In genomic region chr2:82395426-82395825, GRCm38 (mm10) we compare ENCODE assay signal across 19 mouse cellular contexts.
DNase-seq lines count a peak whose midpoint lies in the region; ATAC-seq and TF ChIP-seq lines count a peak whose summit lies in the region.
"Had no signal": no experiment of that assay in that cellular context is flagged by ENCODE, and none has a peak within 500 bp of the region (broad histone marks: within the 10 kb centered on the region; RNA-seq: fewer than 3 reads in every experiment).

No protein-coding gene starts in this region.

- 27% methylated on average over 4 of the region's 4 CpGs for WGBS in hindbrain, postnatal 0 days
- 44% methylated on average over 4 of the region's 4 CpGs for WGBS in kidney, postnatal 0 days

- TF ChIP-seq CTCF in hindbrain, postnatal 0 days (IDR thresholded peaks at IDR 0.05; ENCODE audit: low read depth) = no peak
- TF ChIP-seq CTCF in kidney, postnatal 0 days (IDR thresholded peaks at IDR 0.05; ENCODE audit: low read depth) = no peak

- no peak overlapping the region for H3K4me3 ChIP-seq in hindbrain, postnatal 0 days (ENCODE audit: low read length)
- H3K4me3 ChIP-seq in kidney, postnatal 0 days (replicated peaks; ENCODE audit: low read depth, low read length) = no peak overlapping the region
- H3K4me3 ChIP-seq: forebrain, embryonic 15.5 days; heart, adult 2 months had no signal

- no peak overlapping the region for H3K4me2 ChIP-seq in hindbrain, postnatal 0 days (ENCODE audit: low read depth, low read length)
- no peak overlapping the region for H3K4me2 ChIP-seq in kidney, postnatal 0 days (ENCODE audit: low read length)
- H3K4me2 ChIP-seq: forebrain, embryonic 15.5 days had no signal

- peak; percentile 8 for DNase-seq in cerebellum, adult 9-10 months
- no peak for DNase-seq in cerebellum, postnatal 36 days
- DNase-seq in left cerebral cortex, postnatal 4 days = peak; percentile 26
- DNase-seq in left cerebral cortex, adult 11 months (ENCODE audit: low spot score) = no peak
- peak; percentile 60 for DNase-seq in hindbrain, postnatal 0 days (ENCODE audit: low spot score)
- no peak for DNase-seq in kidney, postnatal 0 days (ENCODE audit: low spot score)
- DNase-seq in right cerebral cortex, postnatal 14 days = no peak
- DNase-seq in yolk sac, embryonic 10.5 days (ENCODE audit: low spot score) = no peak
- DNase-seq: adrenal gland, postnatal 14 days; embryo, embryonic 11 days; gastrocnemius, postnatal 14 days; heart, adult 2 months; heart, postnatal 4 days; retina, postnatal 1 day; right cerebral cortex, postnatal 4 days had no signal

- intact Hi-C loops in left cerebral cortex, postnatal 4 days (cut with DNase I) = no loop called here

- no peaks in the 10 kb centered on the region for H3K27me3 ChIP-seq in hindbrain, postnatal 0 days (ENCODE audit: insufficient read depth, low read length)
- H3K27me3 ChIP-seq in kidney, postnatal 0 days (ENCODE audit: insufficient read depth, low read length) = no peaks in the 10 kb centered on the region
- H3K27me3 ChIP-seq: forebrain, embryonic 15.5 days; Patski had no signal

- H3K9me3 ChIP-seq in hindbrain, postnatal 0 days (ENCODE audit: low read length) = no peaks in the 10 kb centered on the region
- H3K9me3 ChIP-seq in kidney, postnatal 0 days (replicated peaks; ENCODE audit: low read length) = no peaks in the 10 kb centered on the region
- H3K9me3 ChIP-seq: forebrain, embryonic 15.5 days had no signal

- no peak overlapping the region for H3K9ac ChIP-seq in hindbrain, postnatal 0 days (replicated peaks; ENCODE audit: low read length)
- H3K9ac ChIP-seq in kidney, postnatal 0 days (ENCODE audit: low read depth, low read length) = no peak overlapping the region
- H3K9ac ChIP-seq: forebrain, embryonic 15.5 days had no signal

- H3K36me3 ChIP-seq in hindbrain, postnatal 0 days (ENCODE audit: insufficient read depth, low read length) = no peaks in the 10 kb centered on the region
- H3K36me3 ChIP-seq in kidney, postnatal 0 days (ENCODE audit: insufficient read depth, low read length) = no peaks in the 10 kb centered on the region
- H3K36me3 ChIP-seq: forebrain, embryonic 15.5 days had no signal

- H3K4me1 ChIP-seq in hindbrain, postnatal 0 days (ENCODE audit: insufficient read depth, low read length) = no peaks in the 10 kb centered on the region
- 0 out of 2 replicates have a peak, but pooled peaks cover 2% of the 10 kb centered on the region for H3K4me1 ChIP-seq in kidney, postnatal 0 days (replicated peaks; ENCODE audit: insufficient read depth, low read length)
- H3K4me1 ChIP-seq: forebrain, embryonic 15.5 days had no signal

- no peak overlapping the region for H3K27ac ChIP-seq in hindbrain, postnatal 0 days
- no peak overlapping the region for H3K27ac ChIP-seq in kidney, postnatal 0 days
- H3K27ac ChIP-seq: forebrain, embryonic 15.5 days; heart, adult 2 months had no signal

- ATAC-seq in hindbrain, postnatal 0 days = peak; percentile 66; the same call in 1 of the 2 replicates
- ATAC-seq in kidney, postnatal 0 days (replicated peaks; ENCODE audit: low FRiP score, low read depth) = peak; percentile 66; the same call in 1 of the 2 replicates
- ATAC-seq: forebrain, embryonic 15.5 days; intestine, embryonic 16.5 days; lung, postnatal 0 days; Patski had no signal

Comparison
In these comparisons a context has a peak if more than half of its experiments do, and no peak if none do; other contexts are left out.
1. DNase-seq: peak in cerebellum, adult 9-10 months (single experiment), left cerebral cortex, postnatal 4 days (single experiment) and hindbrain, postnatal 0 days (single experiment); none in cerebellum, postnatal 36 days (0 of 2), left cerebral cortex, adult 11 months (single experiment), kidney, postnatal 0 days (single experiment), right cerebral cortex, postnatal 14 days (single experiment) and yolk sac, embryonic 10.5 days (single experiment).